Mouse (Mus musculus) cerebellum, adult 11-12 months (tissue): ENCODE results near the gene Sfxn5.
A peak's percentile ranks its signal among the peaks of the same experiment; 100 is the strongest.

Source experiments
- DNase-seq: peaks from one replicate; pipeline ENCODE4 v3.0.0; 2022

Gene Sfxn5

GRCm38 (mm10) chr6:85363906-85364260 lies 30.7 kb upstream of the Sfxn5 start:
- no peak for DNase-seq

- DNase-seq = no peak
Observed at GRCm38 (mm10) chr6:85363231-85363905, 30.1 kb upstream of the Sfxn5 start.

DNA sequence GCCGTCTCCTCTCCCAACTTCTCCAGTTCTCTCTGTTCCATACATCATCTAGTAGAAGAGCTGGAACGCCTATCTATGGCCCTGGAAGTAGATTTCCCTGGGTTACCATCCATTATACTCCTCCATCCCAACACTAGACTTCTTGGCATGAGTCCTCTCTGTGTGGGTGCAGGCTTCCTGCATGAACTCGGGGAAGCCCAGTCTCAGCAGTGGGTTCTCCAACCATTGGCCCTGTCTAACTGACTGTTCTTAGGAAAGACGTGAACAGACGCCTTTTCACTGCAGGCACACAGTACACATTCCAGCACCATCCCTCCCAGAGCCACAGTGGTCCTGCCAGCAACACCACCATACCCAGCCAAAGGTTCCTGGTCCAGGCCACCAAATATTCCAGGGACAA lies 29.4 kb upstream of the Sfxn5 start:
- peak; percentile 26 for DNase-seq

DNA sequence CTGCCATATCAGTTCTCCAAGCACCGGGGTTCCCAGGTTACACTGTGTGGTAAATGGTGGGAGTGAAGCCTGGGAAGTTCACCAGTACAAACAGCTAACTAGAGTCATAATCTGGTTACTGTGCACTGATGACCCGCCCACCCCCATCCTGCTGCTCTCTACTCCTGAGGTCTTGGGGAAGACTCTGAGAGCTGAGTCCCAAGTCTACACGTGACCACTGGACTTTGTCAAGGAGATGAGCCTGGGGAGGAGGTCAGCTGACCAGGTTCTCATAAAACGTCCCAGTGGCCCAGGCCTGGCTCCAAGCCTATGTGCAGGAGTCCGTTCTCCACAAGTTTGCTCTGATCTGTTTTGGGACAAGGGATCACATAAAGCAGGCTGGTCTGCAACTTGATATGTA lies 27.1 kb upstream of the Sfxn5 start:
- no peak for DNase-seq

DNA sequence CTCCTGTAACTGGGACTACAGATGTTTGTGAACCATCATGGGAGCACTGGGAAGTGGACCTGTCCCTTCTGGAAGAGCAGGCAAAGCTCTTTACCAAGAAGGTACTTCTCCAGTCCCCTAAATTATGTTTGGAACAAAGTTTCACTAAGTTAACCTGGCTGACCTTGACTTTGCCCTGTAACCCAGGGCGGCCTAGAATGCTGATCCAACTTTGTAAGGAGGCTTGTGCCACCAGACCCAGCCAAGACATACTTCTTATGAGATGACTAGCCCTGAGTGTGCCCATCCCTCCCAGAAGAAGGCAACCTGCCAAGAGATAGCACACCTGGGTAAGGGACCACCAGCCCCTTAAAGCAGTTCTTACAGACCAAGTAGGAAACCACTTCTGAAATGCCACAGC lies 25.7 kb upstream of the Sfxn5 start:
- DNase-seq = no peak

DNA sequence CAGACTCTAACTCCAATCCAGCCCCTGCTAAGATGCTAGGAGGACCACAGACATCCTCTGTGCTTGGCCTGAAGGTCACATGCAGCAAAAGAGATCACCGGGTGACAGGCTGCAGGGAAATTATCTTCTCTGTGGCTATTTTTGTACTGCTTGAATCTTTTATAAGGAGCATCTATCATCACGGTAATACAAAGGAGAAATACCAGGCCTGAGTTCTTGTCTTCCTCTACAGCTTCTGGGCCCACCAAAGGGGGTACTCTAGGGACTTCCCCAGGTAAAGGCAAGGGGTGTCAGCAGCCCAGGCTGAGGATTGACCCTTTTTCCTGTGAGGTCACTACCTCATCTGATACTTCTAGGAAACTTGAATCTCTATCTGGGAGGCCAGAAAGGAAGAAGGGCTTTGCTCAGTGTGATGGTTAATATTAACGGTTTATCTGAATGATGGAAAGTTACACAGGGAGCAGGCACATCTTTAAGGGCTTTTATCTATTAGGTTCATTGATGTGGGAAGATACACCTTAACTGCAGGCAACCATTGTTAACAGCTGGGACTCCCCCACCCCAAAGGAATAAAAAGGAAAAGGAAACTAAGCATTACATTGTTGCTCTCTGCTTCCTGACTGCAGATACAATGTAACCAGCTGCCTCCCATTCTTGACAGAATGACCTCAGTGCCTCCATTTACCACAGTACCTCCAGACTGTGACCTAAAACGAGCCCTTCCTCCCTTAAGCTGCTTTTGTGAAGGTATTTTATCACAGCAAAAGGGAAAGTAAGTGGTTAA lies 23.7 kb upstream of the Sfxn5 start:
- DNase-seq = no peak

- DNase-seq = no peak
Observed at GRCm38 (mm10) chr6:85355753-85356152, 22.5 kb upstream of the Sfxn5 start.

DNA sequence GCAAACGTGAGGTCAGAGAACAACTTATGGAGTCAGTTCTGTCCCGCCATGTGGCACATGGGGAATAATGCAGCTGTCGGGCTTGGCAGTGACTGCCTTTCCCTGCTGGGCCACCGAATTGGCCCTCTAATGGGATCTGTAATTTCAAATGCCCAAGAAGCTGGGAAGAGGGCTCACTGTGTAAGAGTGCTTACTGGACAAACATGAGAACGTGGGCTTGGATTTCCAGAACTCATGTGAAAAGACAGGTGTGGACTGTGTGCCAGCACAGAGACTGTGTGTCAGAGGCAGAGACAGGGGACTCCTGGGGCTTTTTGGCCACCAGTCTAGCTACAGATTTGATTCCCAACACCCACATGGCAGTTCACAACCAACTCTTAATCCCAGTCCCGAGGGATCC lies 21.5 kb upstream of the Sfxn5 start:
- DNase-seq = peak; percentile 70

- DNase-seq = no peak
Observed at GRCm38 (mm10) chr6:85353706-85354105, 20.5 kb upstream of the Sfxn5 start.

DNA sequence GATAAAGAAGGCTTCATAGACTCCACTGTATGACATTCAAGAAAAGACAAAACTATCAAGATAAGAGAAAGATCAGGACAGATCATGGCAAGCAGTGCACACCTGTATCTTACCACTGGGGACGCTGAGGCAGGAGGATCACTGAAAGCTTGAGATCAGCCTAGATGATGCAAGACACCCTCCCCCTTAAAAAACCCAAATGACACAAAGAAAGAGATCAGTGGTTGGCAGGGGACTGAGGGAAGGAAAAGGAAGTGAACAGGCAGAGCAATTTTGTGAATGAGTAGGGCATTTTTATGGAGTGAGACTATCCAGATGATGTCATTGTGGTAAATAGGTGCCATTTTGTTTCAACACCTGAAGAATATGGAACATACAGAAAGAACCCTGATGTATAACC lies 16.9 kb upstream of the Sfxn5 start:
- DNase-seq = no peak

DNA sequence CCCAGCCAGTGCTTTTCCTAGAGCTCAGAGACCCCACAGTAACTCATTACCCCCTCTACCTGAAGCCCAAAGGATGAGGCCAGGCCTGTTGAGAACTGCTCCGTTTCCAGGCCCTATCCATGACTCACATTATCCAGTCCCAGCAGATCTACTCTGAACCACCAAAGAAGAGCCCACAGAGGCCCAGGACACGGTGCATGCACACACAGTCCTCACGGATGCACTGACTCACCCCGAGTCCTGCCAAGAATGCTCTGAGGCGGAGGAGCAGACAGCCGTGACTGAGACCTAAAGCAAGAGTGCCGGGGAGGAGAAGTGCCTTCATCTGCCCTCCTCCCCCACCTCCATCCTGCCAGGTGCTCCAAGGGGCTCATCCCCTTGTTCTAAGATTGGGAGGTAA lies 16.0 kb upstream of the Sfxn5 start:
- peak; percentile 40 for DNase-seq

DNA sequence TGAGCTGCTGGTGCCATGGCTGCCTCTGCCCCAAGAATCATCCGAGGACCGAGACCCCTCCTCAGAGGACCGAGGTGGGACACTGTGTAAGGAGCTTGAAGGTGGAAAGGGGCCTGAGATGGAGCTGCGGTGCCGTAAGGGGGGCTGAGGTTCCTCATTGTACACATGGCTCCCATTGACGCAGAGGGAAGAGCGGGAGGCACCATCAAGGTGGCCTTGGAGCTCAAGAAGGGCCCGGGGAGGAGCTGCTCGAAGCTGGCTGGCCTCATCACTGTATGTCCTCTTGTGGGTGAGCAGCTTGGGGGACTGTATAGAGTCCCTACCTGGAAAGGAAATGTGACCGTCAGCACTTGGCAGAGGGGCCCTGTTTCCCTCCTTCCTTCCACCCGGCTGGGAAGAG lies 14.9 kb upstream of the Sfxn5 start:
- DNase-seq = no peak

DNA sequence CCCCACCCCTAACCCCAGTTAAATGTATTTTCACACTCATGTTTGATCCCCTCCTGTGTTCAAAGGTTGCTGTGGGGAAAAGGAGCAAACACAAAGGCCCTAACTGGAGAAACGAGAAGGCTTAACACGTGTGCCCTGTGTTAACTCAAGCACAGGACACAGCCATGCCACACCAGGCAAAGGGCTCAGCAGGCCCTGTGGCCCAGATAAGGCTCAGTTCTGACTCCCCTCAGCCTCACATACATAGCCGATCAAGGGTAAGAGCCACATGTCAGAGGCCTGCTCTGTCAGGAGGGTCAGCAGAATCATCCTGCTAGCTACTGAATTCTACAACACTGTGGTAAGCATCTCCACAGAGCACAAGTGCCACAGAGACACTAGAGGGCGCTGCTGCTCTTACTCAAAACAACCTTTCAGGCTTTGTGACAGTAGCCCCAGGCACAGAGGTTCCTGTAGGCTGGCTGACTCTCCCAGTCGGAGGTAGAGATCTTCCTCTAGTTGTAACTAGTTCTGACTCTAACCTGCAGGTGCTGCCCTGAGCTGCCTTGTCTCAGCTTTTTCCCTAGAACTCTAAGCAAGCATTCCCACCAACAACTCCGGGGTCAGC lies 12.9 kb upstream of the Sfxn5 start:
- DNase-seq = peak; percentile 84

DNA sequence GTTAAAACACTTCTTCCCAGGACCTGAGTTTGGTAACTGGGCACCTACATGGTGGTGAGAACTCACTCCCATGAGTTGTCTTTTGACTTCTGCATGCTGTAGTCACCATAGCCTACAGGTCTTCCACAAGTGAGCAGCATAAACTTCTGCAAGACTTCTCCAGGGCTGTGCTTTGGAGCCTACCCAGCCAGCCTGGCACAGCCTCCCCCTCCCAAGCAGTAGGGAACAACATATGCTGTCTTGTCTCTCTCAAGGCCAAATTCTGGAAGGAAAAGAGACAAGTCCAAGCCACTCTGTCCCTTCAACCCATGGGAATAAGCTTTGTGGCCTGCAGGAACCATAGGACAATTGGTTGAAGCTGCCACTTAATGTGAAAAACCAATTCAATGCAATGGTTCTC lies 11.7 kb upstream of the Sfxn5 start:
- DNase-seq = peak; percentile 47

- no peak for DNase-seq
Observed at GRCm38 (mm10) chr6:85343027-85343426, 9.8 kb upstream of the Sfxn5 start.

DNA sequence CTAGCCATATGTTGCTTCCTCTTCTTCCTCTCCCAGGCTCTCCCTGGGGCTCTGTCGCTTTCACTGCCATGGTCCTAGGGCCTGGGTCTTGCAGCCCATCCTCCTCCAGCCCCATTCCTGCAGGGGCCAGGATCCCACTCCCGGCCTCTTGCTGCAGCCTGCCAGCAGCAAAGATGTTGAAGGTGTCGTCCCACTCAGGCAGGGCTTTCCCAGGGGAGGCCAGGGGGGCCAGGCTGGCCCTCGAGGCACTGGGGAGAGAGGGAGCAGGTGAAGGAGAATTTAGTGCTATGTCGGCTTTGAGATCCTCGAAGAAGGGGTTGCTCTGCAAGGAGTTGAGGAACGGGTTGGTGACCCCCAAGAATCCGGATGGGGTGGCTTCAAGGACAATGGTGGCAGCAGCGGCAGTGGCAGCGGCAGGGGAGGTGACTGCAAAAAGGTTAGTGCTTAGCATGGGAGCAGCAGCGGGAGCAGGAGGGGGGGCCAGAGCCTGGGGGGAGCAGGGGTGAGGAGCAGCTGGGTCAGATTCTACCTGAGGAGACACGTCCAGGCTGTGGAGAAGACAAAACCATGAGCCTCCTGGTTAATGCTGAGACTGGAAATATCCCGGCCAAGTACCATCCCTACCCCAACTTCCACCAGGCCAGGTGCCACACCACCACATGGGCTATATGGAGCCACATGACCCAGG lies 8.7 kb upstream of the Sfxn5 start:
- DNase-seq = no peak

DNA sequence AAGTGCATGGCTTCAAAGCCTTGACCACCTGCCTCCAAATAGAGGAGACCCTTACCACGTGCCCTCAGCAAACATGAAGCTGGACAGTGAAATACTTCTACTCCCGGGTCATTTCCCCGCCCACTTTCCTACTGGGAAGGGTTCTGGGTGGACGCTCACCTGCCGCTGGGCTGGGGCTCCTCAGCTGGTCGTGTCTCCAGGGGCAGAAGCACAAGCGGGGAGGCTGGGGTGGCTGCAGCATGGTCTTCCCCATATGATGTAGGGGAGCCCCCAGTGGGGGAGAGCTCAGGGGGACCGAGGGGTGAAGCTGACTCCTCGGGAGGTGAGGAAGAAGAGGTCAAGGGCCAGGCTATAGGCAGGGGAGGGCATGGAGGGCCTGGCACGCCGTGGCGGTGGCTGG lies 7.0 kb upstream of the Sfxn5 start:
- DNase-seq = peak; percentile 48

- peak; percentile 80 for DNase-seq
Observed at GRCm38 (mm10) chr6:85339273-85339901, 6.2 kb upstream of the Sfxn5 start.

DNA sequence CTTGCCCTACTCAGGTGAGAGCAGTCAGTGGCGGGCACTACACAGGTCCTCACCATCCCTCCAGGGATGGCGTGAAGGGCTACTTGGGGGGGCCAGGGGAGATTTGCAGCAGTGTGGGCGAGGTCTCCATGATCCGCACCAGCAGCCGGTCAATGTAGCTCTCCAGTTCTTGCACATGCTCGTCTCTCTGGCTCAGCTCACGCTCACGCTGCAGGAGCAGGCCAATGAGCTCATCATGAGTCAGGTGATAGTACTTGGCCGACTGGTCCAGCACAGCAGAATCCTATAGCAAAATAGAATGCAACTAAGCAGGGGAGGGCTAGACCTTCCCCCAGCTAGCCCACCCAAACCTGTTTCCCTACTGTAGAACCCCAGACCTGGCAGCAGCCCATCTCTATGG lies 3.7 kb upstream of the Sfxn5 start:
- DNase-seq = no peak

- DNase-seq = peak; percentile 43
Observed at GRCm38 (mm10) chr6:85335352-85335751, 2.1 kb upstream of the Sfxn5 start.

DNA sequence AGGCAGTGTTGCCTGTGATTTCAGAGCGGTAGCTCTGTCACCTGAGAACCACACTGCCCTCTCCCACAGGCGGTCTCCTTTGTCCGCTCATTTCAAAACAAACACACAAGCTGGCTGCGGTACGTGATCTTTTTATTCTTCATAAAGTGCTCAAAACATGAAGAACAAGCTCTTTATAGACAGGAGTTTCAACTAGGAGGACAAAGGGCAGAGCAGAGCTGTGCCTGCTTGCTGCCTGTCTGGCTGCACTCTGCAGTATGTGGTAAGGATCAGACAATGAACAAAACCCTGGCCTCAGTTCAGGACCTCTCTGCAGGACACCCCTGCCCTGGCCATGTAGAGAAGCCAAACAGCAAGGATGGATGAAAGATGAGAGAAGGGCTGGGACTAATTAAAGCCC lies 1.6 kb upstream of the Sfxn5 start:
- DNase-seq = peak; percentile 51

DNA sequence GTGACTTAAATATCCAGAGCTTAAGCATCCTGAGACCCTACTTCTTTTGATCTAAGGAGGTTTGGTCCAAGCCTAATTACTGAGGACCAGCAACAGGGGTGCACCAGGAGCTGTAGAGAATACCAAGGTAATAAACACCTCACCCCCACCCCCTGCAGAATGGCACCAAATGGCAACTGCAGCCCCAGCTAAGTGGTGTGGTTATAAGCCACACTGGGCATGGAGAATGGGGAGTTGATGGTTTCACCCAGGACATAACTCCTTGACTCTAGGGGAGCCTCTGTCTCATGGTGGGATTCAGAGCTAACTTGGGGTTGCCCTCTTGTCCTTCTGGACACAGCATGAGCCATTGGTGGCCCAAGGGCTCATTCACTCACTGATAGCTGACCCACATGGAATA lies 1.0 kb upstream of the Sfxn5 start:
- DNase-seq = peak; percentile 58

- DNase-seq = no peak
Observed at GRCm38 (mm10) chr6:85333732-85334131, 510 bp upstream of the Sfxn5 start.
